Mouse (Mus musculus) E14TG2a.4 (cell line): ENCODE measurements around the gene Eda.

ENCODE experiments used
- CTCF ChIP-seq: conservative IDR thresholded peaks from 2 replicates; pipeline ENCODE4 v1.5.1; 2014; ENCODE audit warnings: low read length
- POU5F1 ChIP-seq: IDR thresholded peaks from 2 replicates; pipeline ENCODE4 v1.6.1; 2014; ENCODE audit warnings: low read length, borderline replicate concordance

DNA sequence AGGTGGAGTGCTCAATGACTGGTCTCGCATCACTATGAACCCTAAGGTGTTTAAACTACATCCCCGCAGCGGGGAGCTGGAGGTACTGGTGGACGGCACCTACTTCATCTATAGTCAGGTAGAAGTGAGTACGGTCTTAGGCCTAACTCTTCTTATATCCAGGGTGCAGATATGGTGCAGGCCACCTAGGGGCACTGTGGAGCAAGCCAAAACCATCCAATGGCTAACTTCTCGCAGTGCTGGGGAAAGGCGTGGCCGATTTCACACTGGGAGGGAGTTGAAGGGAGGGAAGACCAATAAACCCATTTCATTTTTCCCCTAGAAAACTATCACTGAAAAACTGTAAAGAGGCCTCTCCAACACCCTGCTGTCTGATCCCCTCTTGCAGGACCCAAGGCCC lies 419.6 kb downstream of the Eda start:
- TF ChIP-seq CTCF (peak; percentile 21; the same call in 1 of the 2 replicates), POU5F1 (no peak)
